Mouse (Mus musculus): ENCODE data around the gene Thsd4.

DNA sequence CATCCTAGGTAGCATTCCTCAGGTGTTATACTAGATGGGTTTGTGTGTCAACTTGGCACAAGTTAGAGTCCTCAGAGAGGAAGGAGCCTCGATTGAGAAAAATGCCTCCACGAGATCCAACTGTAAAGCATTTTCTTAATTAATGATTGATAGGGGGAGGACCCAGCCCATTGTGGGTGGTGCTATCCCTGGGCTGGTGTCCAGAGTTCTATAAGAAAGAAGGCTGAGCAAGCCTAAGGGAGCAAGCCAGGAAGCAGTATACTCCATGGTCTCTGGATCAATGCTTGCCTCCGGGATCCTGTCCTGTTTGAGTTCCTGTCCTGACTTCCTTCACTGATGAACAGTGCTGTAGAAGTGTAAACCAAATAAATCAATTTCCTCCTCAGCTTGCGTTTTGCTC, 247.3 kb downstream of the Thsd4 start:
- TF ChIP-seq POLR2A (IDR thresholded peaks at IDR 0.05; ENCODE audit: low read depth, low read length) (no peak), CTCF (IDR thresholded peaks at IDR 0.05; ENCODE audit: extremely low read depth, insufficient read length, insufficient replicate concordance, low read depth, low read length) (no peak)

Measured in small intestine, adult 2 months (tissue).